Mouse (Mus musculus): Measurements from ENCODE around the gene Tpm1.

DNA sequence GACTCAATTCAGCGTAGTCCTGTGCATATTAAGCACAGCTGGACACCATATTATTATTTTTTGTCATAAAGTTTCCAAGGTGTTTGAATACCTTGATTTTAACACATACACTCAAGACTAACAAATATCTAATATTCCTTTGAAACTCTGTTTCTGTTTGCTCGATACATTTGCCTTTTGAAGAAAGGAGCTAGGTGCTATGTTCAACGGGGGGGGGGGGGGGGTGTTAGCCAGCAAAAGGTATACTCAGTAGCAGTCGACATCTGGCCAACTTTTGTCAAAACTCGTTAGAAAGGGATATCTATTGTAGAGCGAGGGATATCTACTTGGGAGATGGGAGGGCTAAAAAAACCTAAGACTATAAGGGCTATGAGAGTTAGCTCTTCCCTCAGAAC lies 6.4 kb downstream of the Tpm1 start:
- no peak for TF ChIP-seq CTCF (IDR thresholded peaks at IDR 0.05; ENCODE audit: borderline replicate concordance, insufficient read depth, low read length)
- TF ChIP-seq POLR2A (IDR thresholded peaks at IDR 0.05; ENCODE audit: low read depth, low read length), result no peak
